Mouse (Mus musculus) testis, adult 2 months (tissue): ENCODE results near the gene Wnk1.

Experiments
- CTCF ChIP-seq: fragments of 200-500 bp; IDR thresholded peaks from 2 replicates; pipeline ENCODE4 v1.5.1; 2012; ENCODE audit warnings: low read depth, mild to moderate bottlenecking, inconsistent platforms, low read length, moderate library complexity; ENCODE audit not compliant: control insufficient read depth, insufficient read depth, insufficient replicate concordance
- POLR2A ChIP-seq: fragments of 200-500 bp; IDR thresholded peaks from 2 replicates; pipeline ENCODE4 v1.6.1; 2012; ENCODE audit warnings: low read depth, mild to moderate bottlenecking, inconsistent platforms, low read length, moderate library complexity; ENCODE audit not compliant: control insufficient read depth

DNA sequence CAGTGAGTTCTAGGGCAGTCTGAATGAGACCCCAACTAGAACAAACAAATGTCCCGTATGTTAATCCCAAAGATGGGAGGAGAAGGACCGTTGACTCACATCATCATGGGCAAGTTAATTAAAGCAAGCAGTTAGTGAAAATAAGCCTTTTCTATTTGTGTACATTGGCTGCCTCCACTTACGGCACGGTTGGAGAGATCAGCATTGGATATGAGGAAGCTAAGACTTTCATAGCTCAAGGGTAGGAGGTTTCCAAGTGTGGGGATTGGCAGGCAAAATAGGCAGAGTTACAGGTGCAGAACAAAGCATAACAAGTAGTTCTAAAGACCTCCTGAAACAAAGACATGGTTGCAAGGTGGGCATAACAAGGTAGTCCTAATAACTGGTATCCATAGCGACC lies 133.0 kb downstream of the Wnk1 start:
- no peak for TF ChIP-seq POLR2A
- TF ChIP-seq CTCF = no peak
